Mouse (Mus musculus): ENCODE measurements around the gene Olfr463. TPM values are rescaled to one million over a fixed set of nuclear protein-coding genes. Genes with fewer than 3 reads are reported as not detected.
A peak's percentile ranks its signal among the peaks of the same experiment; 100 is the strongest.

The Olfr463 gene
- polyA plus RNA-seq, 1 experiment = not detected

GRCm38 (mm10) chr11:87860426-87860825 lies 36.8 kb downstream of the Olfr463 start:
- Histone ChIP-seq H3K9ac (ENCODE audit: low read depth, poor library complexity, severe bottlenecking) (no peak overlapping the region), H3K9me3 (replicated peaks; ENCODE audit: control insufficient read depth, insufficient read depth, low read length, poor library complexity, severe bottlenecking) (no peaks in the 10 kb centered on the region), H3K36me3 (ENCODE audit: control insufficient read depth, insufficient read depth, low read length, poor library complexity, severe bottlenecking) (peaks cover 5% of the 10 kb centered on the region; the same call in 1 of the 2 replicates), H3K4me3 (ENCODE audit: low read depth, low read length) (no peak overlapping the region), H3K4me1 (ENCODE audit: control insufficient read depth, insufficient read depth, low read length) (no peaks in the 10 kb centered on the region), H3K27me3 (ENCODE audit: control insufficient read depth, insufficient read depth, low read length, poor library complexity, severe bottlenecking) (no peaks in the 10 kb centered on the region), H3K27ac (ENCODE audit: insufficient read depth, low read length) (no peak overlapping the region)
- TF ChIP-seq EP300 (IDR thresholded peaks at IDR 0.05; ENCODE audit: insufficient read depth, low read depth, low read length) (no peak), POLR2A (IDR thresholded peaks at IDR 0.05; ENCODE audit: insufficient read depth, low read length) (no peak), CTCF (IDR thresholded peaks at IDR 0.05; ENCODE audit: low read depth, low read length) (no peak)

DNA sequence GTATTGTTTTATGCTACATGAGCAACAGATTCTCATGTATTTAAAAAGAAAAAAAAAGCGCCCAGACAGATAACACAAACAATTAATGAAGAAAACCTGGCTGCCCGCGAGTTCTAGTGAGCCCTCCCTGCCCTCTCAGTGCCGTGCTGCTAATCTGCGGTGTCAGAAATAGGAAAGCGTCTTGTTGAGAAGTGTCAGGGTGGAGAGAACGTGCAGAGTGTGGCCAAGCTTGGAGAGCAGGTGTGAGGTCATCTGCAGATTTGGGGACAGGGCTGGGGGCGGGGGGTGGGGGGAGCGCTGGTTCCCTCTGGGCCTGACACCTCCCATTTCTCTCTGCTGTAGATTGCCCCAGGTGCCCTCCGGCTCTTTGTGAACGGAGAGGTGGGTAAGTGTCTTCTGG lies 37.9 kb downstream of the Olfr463 start:
- Histone ChIP-seq H3K4me1 (ENCODE audit: control insufficient read depth, insufficient read depth, low read length) (no peaks in the 10 kb centered on the region), H3K36me3 (ENCODE audit: control insufficient read depth, insufficient read depth, low read length, poor library complexity, severe bottlenecking) (peaks cover 5% of the 10 kb centered on the region; the same call in 1 of the 2 replicates), H3K9me3 (replicated peaks; ENCODE audit: control insufficient read depth, insufficient read depth, low read length, poor library complexity, severe bottlenecking) (no peaks in the 10 kb centered on the region), H3K9ac (ENCODE audit: low read depth, poor library complexity, severe bottlenecking) (no peak overlapping the region), H3K4me3 (ENCODE audit: low read depth, low read length) (no peak overlapping the region), H3K27me3 (ENCODE audit: control insufficient read depth, insufficient read depth, low read length, poor library complexity, severe bottlenecking) (no peaks in the 10 kb centered on the region), H3K27ac (ENCODE audit: insufficient read depth, low read length) (no peak overlapping the region)
- TF ChIP-seq CTCF (IDR thresholded peaks at IDR 0.05; ENCODE audit: low read depth, low read length) (no peak), EP300 (IDR thresholded peaks at IDR 0.05; ENCODE audit: insufficient read depth, low read depth, low read length) (no peak), POLR2A (IDR thresholded peaks at IDR 0.05; ENCODE audit: insufficient read depth, low read length) (no peak)

GRCm38 (mm10) chr11:87854550-87854949 lies 42.6 kb downstream of the Olfr463 start:
- Histone ChIP-seq H3K4me3 (ENCODE audit: low read depth, low read length) (no peak overlapping the region), H3K9ac (ENCODE audit: low read depth, poor library complexity, severe bottlenecking) (no peak overlapping the region)
- TF ChIP-seq EP300 (IDR thresholded peaks at IDR 0.05; ENCODE audit: insufficient read depth, low read depth, low read length) = no peak
- no peak for TF ChIP-seq POLR2A (IDR thresholded peaks at IDR 0.05; ENCODE audit: insufficient read depth, low read length)
- TF ChIP-seq CTCF (IDR thresholded peaks at IDR 0.05; ENCODE audit: low read depth, low read length) = no peak

GRCm38 (mm10) chr11:87853597-87853954 lies 43.6 kb downstream of the Olfr463 start:
- H3K4me3 ChIP-seq (ENCODE audit: low read depth, low read length) = peak overlapping the region; percentile 49
- no peaks in the 10 kb centered on the region for H3K4me1 ChIP-seq (ENCODE audit: control insufficient read depth, insufficient read depth, low read length)
- no peaks in the 10 kb centered on the region for H3K9me3 ChIP-seq (replicated peaks; ENCODE audit: control insufficient read depth, insufficient read depth, low read length, poor library complexity, severe bottlenecking)
- peaks cover 5% of the 10 kb centered on the region; the same call in 1 of the 2 replicates for H3K36me3 ChIP-seq (ENCODE audit: control insufficient read depth, insufficient read depth, low read length, poor library complexity, severe bottlenecking)
- H3K9ac ChIP-seq (ENCODE audit: low read depth, poor library complexity, severe bottlenecking) = peak overlapping the region; percentile 56
- H3K27me3 ChIP-seq (ENCODE audit: control insufficient read depth, insufficient read depth, low read length, poor library complexity, severe bottlenecking) = no peaks in the 10 kb centered on the region
- no peak overlapping the region for H3K27ac ChIP-seq (ENCODE audit: insufficient read depth, low read length)
- TF ChIP-seq CTCF (IDR thresholded peaks at IDR 0.05; ENCODE audit: low read depth, low read length) = no peak
- TF ChIP-seq EP300 (IDR thresholded peaks at IDR 0.05; ENCODE audit: insufficient read depth, low read depth, low read length) = no peak
- no peak for TF ChIP-seq POLR2A (IDR thresholded peaks at IDR 0.05; ENCODE audit: insufficient read depth, low read length)

More at GRCm38 (mm10) chr11:87854550-87854949, 42.6 kb downstream of the Olfr463 start:
- H3K9me3 ChIP-seq (replicated peaks; ENCODE audit: control insufficient read depth, insufficient read depth, low read length, poor library complexity, severe bottlenecking) = no peaks in the 10 kb centered on the region
- no peak overlapping the region for H3K27ac ChIP-seq (ENCODE audit: insufficient read depth, low read length)
- no peaks in the 10 kb centered on the region for H3K4me1 ChIP-seq (ENCODE audit: control insufficient read depth, insufficient read depth, low read length)
- H3K27me3 ChIP-seq (ENCODE audit: control insufficient read depth, insufficient read depth, low read length, poor library complexity, severe bottlenecking) = no peaks in the 10 kb centered on the region
- peaks cover 5% of the 10 kb centered on the region; the same call in 1 of the 2 replicates for H3K36me3 ChIP-seq (ENCODE audit: control insufficient read depth, insufficient read depth, low read length, poor library complexity, severe bottlenecking)

- H3K9me3 ChIP-seq (replicated peaks; ENCODE audit: control insufficient read depth, insufficient read depth, low read length, poor library complexity, severe bottlenecking) = no peaks in the 10 kb centered on the region
- peaks cover 2% of the 10 kb centered on the region; the same call in 1 of the 2 replicates for H3K36me3 ChIP-seq (ENCODE audit: control insufficient read depth, insufficient read depth, low read length, poor library complexity, severe bottlenecking)
- peak within 1 kb of the TSS; percentile 52 for H3K4me3 ChIP-seq (ENCODE audit: low read depth, low read length)
- H3K27me3 ChIP-seq (ENCODE audit: control insufficient read depth, insufficient read depth, low read length, poor library complexity, severe bottlenecking) = no peaks in the 10 kb centered on the region
- no peak within 1 kb of the TSS for H3K27ac ChIP-seq (ENCODE audit: insufficient read depth, low read length)
- TF ChIP-seq CTCF (IDR thresholded peaks at IDR 0.05; ENCODE audit: low read depth, low read length) (no peak), EP300 (IDR thresholded peaks at IDR 0.05; ENCODE audit: insufficient read depth, low read depth, low read length) (0 out of 2 replicates have a peak, but pooled peaks have one; percentile 32), POLR2A (IDR thresholded peaks at IDR 0.05; ENCODE audit: insufficient read depth, low read length) (no peak)
- H3K9ac ChIP-seq (ENCODE audit: low read depth, poor library complexity, severe bottlenecking) = peak within 1 kb of the TSS; percentile 56
- no peaks in the 10 kb centered on the region for H3K4me1 ChIP-seq (ENCODE audit: control insufficient read depth, insufficient read depth, low read length)
Measured at GRCm38 (mm10) chr11:87852690-87853596, 44.2 kb downstream of the Olfr463 start, which contains the start of gene Mks1. Gene Mks1, plus strand, starts transcription at chr11:87853215.

DNA sequence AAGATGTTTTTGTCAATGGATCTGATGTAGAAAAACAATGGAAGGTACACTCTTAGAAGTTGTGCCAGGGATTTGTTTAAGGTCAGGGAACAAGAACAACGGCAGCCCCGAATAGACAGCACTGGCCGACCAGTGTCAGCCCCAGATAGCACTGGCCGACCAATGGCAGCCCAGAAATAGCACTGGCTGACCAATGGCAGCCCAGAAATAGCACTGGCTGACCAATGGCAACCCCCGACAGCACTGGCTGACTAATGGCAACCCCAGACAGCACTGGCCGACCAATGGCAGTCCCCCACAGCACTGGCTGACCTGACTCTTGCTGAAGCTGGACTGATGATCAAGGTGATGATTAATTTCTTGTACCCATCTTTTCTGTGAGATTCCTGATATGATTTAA lies 49.3 kb downstream of the Olfr463 start:
- no peak overlapping the region for H3K27ac ChIP-seq (ENCODE audit: insufficient read depth, low read length)
- no peaks in the 10 kb centered on the region for H3K9me3 ChIP-seq (replicated peaks; ENCODE audit: control insufficient read depth, insufficient read depth, low read length, poor library complexity, severe bottlenecking)
- no peak for TF ChIP-seq CTCF (IDR thresholded peaks at IDR 0.05; ENCODE audit: low read depth, low read length)
- no peak for TF ChIP-seq POLR2A (IDR thresholded peaks at IDR 0.05; ENCODE audit: insufficient read depth, low read length)
- no peak for TF ChIP-seq EP300 (IDR thresholded peaks at IDR 0.05; ENCODE audit: insufficient read depth, low read depth, low read length)
- H3K27me3 ChIP-seq (ENCODE audit: control insufficient read depth, insufficient read depth, low read length, poor library complexity, severe bottlenecking) = no peaks in the 10 kb centered on the region
- H3K9ac ChIP-seq (ENCODE audit: low read depth, poor library complexity, severe bottlenecking) = no peak overlapping the region
- H3K4me3 ChIP-seq (ENCODE audit: low read depth, low read length) = no peak overlapping the region
- H3K4me1 ChIP-seq (ENCODE audit: control insufficient read depth, insufficient read depth, low read length) = no peaks in the 10 kb centered on the region
- H3K36me3 ChIP-seq (ENCODE audit: control insufficient read depth, insufficient read depth, low read length, poor library complexity, severe bottlenecking) = no peaks in the 10 kb centered on the region

All from ES-Bruce4 (cell line).